Mouse (Mus musculus): ENCODE measurements at regions not wholly inside any gene's neighbourhood (a gene's known extent, or its start where the extent isn't known, plus 50 kb on each side); places are given as distances from the start of the nearest gene placed in this dataset.
A peak's percentile ranks its signal among the peaks of the same experiment; 100 is the strongest.
"Not testable (repeated sequence)": the region's sequence is repeated elsewhere in the genome, so short reads cannot be mapped to it uniquely, and the experiment has no call there.

DNA sequence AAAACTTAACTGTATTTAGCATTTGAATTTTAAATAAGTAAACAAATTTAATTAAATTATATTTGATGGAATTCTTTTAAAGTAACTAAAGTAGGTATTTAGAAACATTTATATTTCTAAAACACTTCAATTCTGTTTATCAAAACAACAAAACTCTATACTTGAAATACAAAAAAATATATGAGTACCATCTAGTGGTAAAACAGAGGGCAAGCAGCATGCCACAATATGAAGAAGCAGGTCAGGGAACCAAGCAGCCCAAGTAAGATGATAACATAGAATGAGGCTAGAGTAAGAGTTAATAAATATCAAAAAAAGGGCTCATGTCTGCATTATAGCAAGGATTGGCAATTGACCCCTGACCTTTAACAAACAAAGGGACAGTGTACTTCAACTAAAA lies 639.7 kb downstream of the Cdh10 start:
- no peaks in the 10 kb centered on the region for H3K79me2 ChIP-seq (replicated peaks; ENCODE audit: control insufficient read depth, insufficient read depth, low read length)
- H3K9ac ChIP-seq (ENCODE audit: low read depth, low read length) = no peak overlapping the region
- H3K4me3 ChIP-seq = no peak overlapping the region
- TF ChIP-seq POLR2A (IDR thresholded peaks at IDR 0.05; ENCODE audit: insufficient read depth, low read depth, low read length) (no peak), EP300 (IDR thresholded peaks at IDR 0.05; ENCODE audit: insufficient read depth, low read depth, low read length) (no peak), CTCF (IDR thresholded peaks at IDR 0.05) (no peak)
- no peaks in the 10 kb centered on the region for H3K36me3 ChIP-seq (ENCODE audit: control insufficient read depth, insufficient read depth, low read length)
- no peaks in the 10 kb centered on the region for H3K27me3 ChIP-seq (ENCODE audit: control insufficient read depth, insufficient read depth, low read length)
- no peak overlapping the region for H3K27ac ChIP-seq
- no peaks in the 10 kb centered on the region for H3K4me1 ChIP-seq (ENCODE audit: control insufficient read depth, insufficient read depth, low read length)
- intact Hi-C loops (cut with DNase I) = no loop called here
- no peak for DNase-seq

DNA sequence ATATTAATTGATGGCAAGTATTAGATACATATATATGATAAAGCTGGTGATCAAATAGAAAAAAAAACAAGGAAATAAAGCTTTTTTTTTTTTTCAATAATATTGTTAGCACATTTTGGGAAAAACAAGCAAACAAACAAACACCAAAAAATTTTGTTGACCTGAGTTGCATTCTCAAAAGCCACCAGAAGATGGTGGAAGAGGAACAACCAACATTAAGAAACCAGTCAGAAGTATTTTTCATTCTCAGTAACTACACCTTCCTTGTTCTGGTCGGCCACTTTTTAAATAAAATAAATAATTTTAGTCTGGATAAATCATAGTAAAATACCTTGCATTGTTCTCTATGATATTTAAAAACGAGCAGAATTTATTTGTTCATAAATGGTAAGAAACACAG lies 654.8 kb downstream of the Cdh10 start:
- 9% methylated on average over 2 of the region's 2 CpGs for WGBS
- Histone ChIP-seq H3K9ac (ENCODE audit: low read depth, low read length) (no peak overlapping the region), H3K27me3 (ENCODE audit: control insufficient read depth, insufficient read depth, low read length) (no peaks in the 10 kb centered on the region), H3K4me1 (ENCODE audit: control insufficient read depth, insufficient read depth, low read length) (no peaks in the 10 kb centered on the region), H3K36me3 (ENCODE audit: control insufficient read depth, insufficient read depth, low read length) (no peaks in the 10 kb centered on the region), H3K27ac (no peak overlapping the region), H3K79me2 (replicated peaks; ENCODE audit: control insufficient read depth, insufficient read depth, low read length) (no peaks in the 10 kb centered on the region), H3K4me3 (no peak overlapping the region)
- peak; percentile 49 for TF ChIP-seq CTCF (IDR thresholded peaks at IDR 0.05)
- TF ChIP-seq POLR2A (IDR thresholded peaks at IDR 0.05; ENCODE audit: insufficient read depth, low read depth, low read length) = no peak
- intact Hi-C loops (cut with DNase I) = no loop called here
- no peak for DNase-seq

- H3K36me3 ChIP-seq (ENCODE audit: control insufficient read depth, insufficient read depth, low read length); H3K27me3 ChIP-seq (ENCODE audit: control insufficient read depth, insufficient read depth, low read length); intact Hi-C loops (cut with DNase I); H3K4me1 ChIP-seq (ENCODE audit: control insufficient read depth, insufficient read depth, low read length); H3K79me2 ChIP-seq (replicated peaks; ENCODE audit: control insufficient read depth, insufficient read depth, low read length); H3K9ac ChIP-seq (ENCODE audit: low read depth, low read length); H3K27ac ChIP-seq; DNase-seq; H3K4me3 ChIP-seq: not testable (repeated sequence)
Measured at GRCm38 (mm10) chr15:19493556-19493955, 674.8 kb downstream of the Cdh10 start.

GRCm38 (mm10) chr15:19519377-19519776 lies 700.6 kb downstream of the Cdh10 start:
- Histone ChIP-seq H3K36me3 (ENCODE audit: control insufficient read depth, insufficient read depth, low read length) (no peaks in the 10 kb centered on the region), H3K4me1 (ENCODE audit: control insufficient read depth, insufficient read depth, low read length) (no peaks in the 10 kb centered on the region), H3K27ac (no peak overlapping the region), H3K4me3 (no peak overlapping the region), H3K27me3 (ENCODE audit: control insufficient read depth, insufficient read depth, low read length) (no peaks in the 10 kb centered on the region), H3K9ac (ENCODE audit: low read depth, low read length) (no peak overlapping the region), H3K79me2 (replicated peaks; ENCODE audit: control insufficient read depth, insufficient read depth, low read length) (no peaks in the 10 kb centered on the region)
- DNase-seq = no peak
- intact Hi-C loops (cut with DNase I) = no loop called here
- WGBS = 47% methylated on average over 2 of the region's 2 CpGs
- TF ChIP-seq POLR2A (IDR thresholded peaks at IDR 0.05; ENCODE audit: insufficient read depth, low read depth, low read length) (no peak), CTCF (IDR thresholded peaks at IDR 0.05) (no peak), EP300 (IDR thresholded peaks at IDR 0.05; ENCODE audit: insufficient read depth, low read depth, low read length) (no peak)

DNA sequence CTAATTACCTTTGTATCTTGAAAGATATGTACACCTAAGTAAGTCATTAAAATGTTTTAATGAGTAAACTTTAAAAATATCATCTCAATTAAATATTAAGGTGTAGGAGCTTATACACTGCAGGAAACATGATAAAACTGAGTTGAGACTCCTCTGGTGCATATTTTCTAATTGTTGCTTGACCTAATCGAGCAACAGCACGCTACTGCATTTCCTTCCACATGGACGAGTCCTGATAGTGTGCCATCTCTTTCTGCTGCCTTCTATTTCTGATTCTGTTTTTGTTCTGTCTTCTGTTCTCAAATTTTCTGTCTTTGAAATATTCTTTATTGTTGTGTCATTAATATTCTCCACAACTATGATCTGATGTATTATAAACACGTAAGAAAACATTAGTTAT lies 721.9 kb downstream of the Cdh10 start:
- no peaks in the 10 kb centered on the region for H3K27me3 ChIP-seq (ENCODE audit: control insufficient read depth, insufficient read depth, low read length)
- no peak overlapping the region for H3K27ac ChIP-seq
- H3K4me1 ChIP-seq (ENCODE audit: control insufficient read depth, insufficient read depth, low read length) = no peaks in the 10 kb centered on the region
- no peak for TF ChIP-seq CTCF (IDR thresholded peaks at IDR 0.05)
- TF ChIP-seq EP300 (IDR thresholded peaks at IDR 0.05; ENCODE audit: insufficient read depth, low read depth, low read length) = no peak
- no peak for TF ChIP-seq POLR2A (IDR thresholded peaks at IDR 0.05; ENCODE audit: insufficient read depth, low read depth, low read length)
- no peak for DNase-seq
- no peaks in the 10 kb centered on the region for H3K36me3 ChIP-seq (ENCODE audit: control insufficient read depth, insufficient read depth, low read length)
- intact Hi-C loops (cut with DNase I) = no loop called here
- H3K9ac ChIP-seq (ENCODE audit: low read depth, low read length) = no peak overlapping the region
- no peak overlapping the region for H3K4me3 ChIP-seq
- no peaks in the 10 kb centered on the region for H3K79me2 ChIP-seq (replicated peaks; ENCODE audit: control insufficient read depth, insufficient read depth, low read length)
- 69% methylated on average over 4 of the region's 4 CpGs for WGBS

GRCm38 (mm10) chr15:19549757-19550156 lies 731.0 kb downstream of the Cdh10 start:
- no peak for DNase-seq
- no peaks in the 10 kb centered on the region for H3K27me3 ChIP-seq (ENCODE audit: control insufficient read depth, insufficient read depth, low read length)
- no peaks in the 10 kb centered on the region for H3K4me1 ChIP-seq (ENCODE audit: control insufficient read depth, insufficient read depth, low read length)
- H3K9ac ChIP-seq (ENCODE audit: low read depth, low read length) = no peak overlapping the region
- no peaks in the 10 kb centered on the region for H3K79me2 ChIP-seq (replicated peaks; ENCODE audit: control insufficient read depth, insufficient read depth, low read length)
- no peaks in the 10 kb centered on the region for H3K36me3 ChIP-seq (ENCODE audit: control insufficient read depth, insufficient read depth, low read length)
- H3K4me3 ChIP-seq = no peak overlapping the region
- TF ChIP-seq EP300 (IDR thresholded peaks at IDR 0.05; ENCODE audit: insufficient read depth, low read depth, low read length) (no peak), POLR2A (IDR thresholded peaks at IDR 0.05; ENCODE audit: insufficient read depth, low read depth, low read length) (no peak), CTCF (IDR thresholded peaks at IDR 0.05) (no peak)
- intact Hi-C loops (cut with DNase I) = no loop called here
- no peak overlapping the region for H3K27ac ChIP-seq

DNA sequence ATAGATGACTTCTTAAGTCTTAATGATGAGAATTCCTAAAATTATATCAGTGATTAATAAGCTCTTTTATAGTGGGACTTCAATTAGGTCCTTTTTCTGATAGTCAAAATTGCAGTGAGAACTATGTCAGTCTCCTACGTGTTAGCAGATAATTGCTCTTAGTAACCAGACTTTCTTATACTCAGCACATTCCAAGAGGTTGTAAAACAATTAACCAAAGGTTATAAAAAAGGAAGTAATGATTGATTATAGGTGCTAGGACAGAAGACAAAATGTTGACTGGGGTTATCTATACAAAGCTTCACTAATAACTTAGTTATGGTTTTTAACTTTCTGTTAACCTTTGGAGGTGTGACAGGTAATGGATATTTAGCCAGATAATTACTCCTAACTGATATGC lies 766.0 kb downstream of the Cdh10 start:
- H3K4me1 ChIP-seq (ENCODE audit: control insufficient read depth, insufficient read depth, low read length) = no peaks in the 10 kb centered on the region
- H3K9ac ChIP-seq (ENCODE audit: low read depth, low read length) = no peak overlapping the region
- DNase-seq = no peak
- intact Hi-C loops (cut with DNase I) = no loop called here
- no peaks in the 10 kb centered on the region for H3K36me3 ChIP-seq (ENCODE audit: control insufficient read depth, insufficient read depth, low read length)
- no peak for TF ChIP-seq CTCF (IDR thresholded peaks at IDR 0.05)
- no peak for TF ChIP-seq EP300 (IDR thresholded peaks at IDR 0.05; ENCODE audit: insufficient read depth, low read depth, low read length)
- TF ChIP-seq POLR2A (IDR thresholded peaks at IDR 0.05; ENCODE audit: insufficient read depth, low read depth, low read length) = no peak
- H3K79me2 ChIP-seq (replicated peaks; ENCODE audit: control insufficient read depth, insufficient read depth, low read length) = no peaks in the 10 kb centered on the region
- no peak overlapping the region for H3K27ac ChIP-seq
- no peak overlapping the region for H3K4me3 ChIP-seq
- no peaks in the 10 kb centered on the region for H3K27me3 ChIP-seq (ENCODE audit: control insufficient read depth, insufficient read depth, low read length)
- WGBS = 58% methylated on average over 1 of the region's 1 CpGs

Measured in heart, adult 2 months (tissue).